Mouse (Mus musculus): ENCODE results near the gene Ddx19a.

Gene Ddx19a

GRCm38 (mm10) chr8:110933272-110933671 lies 64.3 kb downstream of the Ddx19a start:
- peak; percentile 77 for DNase-seq (ENCODE audit: low spot score)

- peak; percentile 37 for DNase-seq (ENCODE audit: low spot score)
These were observed 65.2 kb downstream of the Ddx19a start for GRCm38 (mm10) chr8:110932444-110932843.

GRCm38 (mm10) chr8:110931176-110931939 lies 66.2 kb downstream of the Ddx19a start:
- peak; percentile 67 for DNase-seq (ENCODE audit: low spot score)

GRCm38 (mm10) chr8:110929672-110930071 lies 67.9 kb downstream of the Ddx19a start:
- peak; percentile 34 for DNase-seq (ENCODE audit: low spot score)

- DNase-seq (ENCODE audit: low spot score) = peak; percentile 83
These were observed 68.5 kb downstream of the Ddx19a start for GRCm38 (mm10) chr8:110929066-110929465.

GRCm38 (mm10) chr8:110928435-110928834 lies 69.2 kb downstream of the Ddx19a start:
- DNase-seq (ENCODE audit: low spot score) = peak; percentile 37

GRCm38 (mm10) chr8:110926690-110927089 lies 70.9 kb downstream of the Ddx19a start:
- no peak for DNase-seq (ENCODE audit: low spot score)

- no peak for DNase-seq (ENCODE audit: low spot score)
These were observed 71.9 kb downstream of the Ddx19a start for GRCm38 (mm10) chr8:110925691-110926140.
